Mouse (Mus musculus): ENCODE measurements at regions not wholly inside any gene's neighbourhood (a gene's known extent, or its start where the extent isn't known, plus 50 kb on each side); places are given as distances from the start of the nearest gene placed in this dataset.

- TF ChIP-seq CTCF (IDR thresholded peaks at IDR 0.05; ENCODE audit: control insufficient read depth, insufficient read depth, insufficient replicate concordance, low read depth, low read length) (no peak), POLR2A (IDR thresholded peaks at IDR 0.05; ENCODE audit: control insufficient read depth, low read depth, low read length) (no peak)
Observed at GRCm38 (mm10) chr6:51205411-51205810, 227.1 kb upstream of the Nfe2l3 start.
